Mouse (Mus musculus): Measurements from ENCODE around the gene Ehmt2. TPM values are rescaled to one million over a fixed set of nuclear protein-coding genes. Genes with fewer than 3 reads are reported as not detected.
A peak's percentile ranks its signal among the peaks of the same experiment; 100 is the strongest.
"Not testable (repeated sequence)": the region's sequence is repeated elsewhere in the genome, so short reads cannot be mapped to it uniquely, and the experiment has no call there.

The Ehmt2 gene
- polyA plus RNA-seq, 1 experiment from 2014 or later: 114 TPM

- Histone ChIP-seq H3K4me2 (no peak overlapping the region), H3K27me3 (no peaks in the 10 kb centered on the region), H3K9ac (replicated peaks) (no peak overlapping the region), H3K36me3 (peaks cover 22% of the 10 kb centered on the region), H3K27ac (no peak overlapping the region), H3K9me3 (no peaks in the 10 kb centered on the region), H3K4me1 (replicated peaks) (peaks cover 13% of the 10 kb centered on the region), H3K4me3 (replicated peaks) (no peak overlapping the region)
- no peak for ATAC-seq (ENCODE audit: insufficient number of reproducible peaks, insufficient read depth, low FRiP score, low TSS enrichment, low read depth)
- WGBS: 85% methylated on average over 5 of the region's 5 CpGs
Measured at GRCm38 (mm10) chr17:34946486-34947140, 48.3 kb downstream of the Ehmt2 start.

GRCm38 (mm10) chr17:34947606-34948005, 49.3 kb downstream of the Ehmt2 start:
- ATAC-seq (ENCODE audit: insufficient number of reproducible peaks, insufficient read depth, low FRiP score, low TSS enrichment, low read depth): no peak
- 25% methylated on average over 8 of the region's 8 CpGs for WGBS
- no peak overlapping the region for H3K9ac ChIP-seq (replicated peaks)
- no peaks in the 10 kb centered on the region for H3K27me3 ChIP-seq
- no peak overlapping the region for H3K27ac ChIP-seq
- peaks cover 9% of the 10 kb centered on the region for H3K4me1 ChIP-seq (replicated peaks)
- no peak overlapping the region for H3K4me2 ChIP-seq
- peaks cover 22% of the 10 kb centered on the region for H3K36me3 ChIP-seq
- no peak overlapping the region for H3K4me3 ChIP-seq (replicated peaks)
- H3K9me3 ChIP-seq: no peaks in the 10 kb centered on the region

- H3K4me1 ChIP-seq (replicated peaks); ATAC-seq (ENCODE audit: insufficient number of reproducible peaks, insufficient read depth, low FRiP score, low TSS enrichment, low read depth); H3K9ac ChIP-seq (replicated peaks); H3K9me3 ChIP-seq; H3K27me3 ChIP-seq; H3K4me2 ChIP-seq: not testable (repeated sequence)
- Histone ChIP-seq H3K36me3 (peaks cover 22% of the 10 kb centered on the region), H3K27ac (peak overlapping the region; percentile 96; the same call in 1 of the 2 replicates), H3K4me3 (replicated peaks) (0 out of 2 replicates have a peak overlapping the region, but pooled peaks have one; percentile 97)
- WGBS: 63% methylated on average over 9 of the region's 9 CpGs
Measured at GRCm38 (mm10) chr17:34948721-34949552, 50.7 kb downstream of the Ehmt2 start.

GRCm38 (mm10) chr17:34949553-34949969, 51.3 kb downstream of the Ehmt2 start:
- Histone ChIP-seq H3K9me3 (no peaks in the 10 kb centered on the region), H3K27me3 (no peaks in the 10 kb centered on the region), H3K4me3 (replicated peaks) (0 out of 2 replicates have a peak overlapping the region, but pooled peaks have one; percentile 97), H3K4me1 (replicated peaks) (peaks cover 9% of the 10 kb centered on the region), H3K9ac (replicated peaks) (no peak overlapping the region), H3K27ac (peak overlapping the region; percentile 96), H3K4me2 (0 out of 2 replicates have a peak overlapping the region, but pooled peaks have one; percentile 4), H3K36me3 (peaks cover 22% of the 10 kb centered on the region)
- no peak for ATAC-seq (ENCODE audit: insufficient number of reproducible peaks, insufficient read depth, low FRiP score, low TSS enrichment, low read depth)
- WGBS: 32% methylated on average over 4 of the region's 4 CpGs

GRCm38 (mm10) chr17:34950514-34951455, 52.5 kb downstream of the Ehmt2 start:
- Histone ChIP-seq H3K9me3 (no peaks in the 10 kb centered on the region), H3K27me3 (peaks cover 11% of the 10 kb centered on the region), H3K4me2 (peak overlapping the region; percentile 97), H3K4me1 (replicated peaks) (peaks cover 9% of the 10 kb centered on the region), H3K4me3 (replicated peaks) (peak overlapping the region; percentile 97), H3K9ac (replicated peaks) (peak overlapping the region; percentile 99), H3K36me3 (peaks cover 22% of the 10 kb centered on the region), H3K27ac (peak overlapping the region; percentile 96)
- WGBS: 22% methylated on average over 10 of the region's 10 CpGs
- no peak for ATAC-seq (ENCODE audit: insufficient number of reproducible peaks, insufficient read depth, low FRiP score, low TSS enrichment, low read depth)

GRCm38 (mm10) chr17:34951636-34952377, 53.5 kb downstream of the Ehmt2 start:
- Histone ChIP-seq H3K27me3 (peaks cover 18% of the 10 kb centered on the region), H3K4me3 (replicated peaks) (peak overlapping the region; percentile 97), H3K4me1 (replicated peaks) (peaks cover 9% of the 10 kb centered on the region), H3K36me3 (peaks cover 22% of the 10 kb centered on the region), H3K9me3 (no peaks in the 10 kb centered on the region), H3K27ac (peak overlapping the region; percentile 96), H3K9ac (replicated peaks) (peak overlapping the region; percentile 99), H3K4me2 (peak overlapping the region; percentile 97)
- under 1% methylated on average over 29 of the region's 29 CpGs for WGBS
- no peak; the same call in 1 of the 2 replicates for ATAC-seq (ENCODE audit: insufficient number of reproducible peaks, insufficient read depth, low FRiP score, low TSS enrichment, low read depth)

GRCm38 (mm10) chr17:34952378-34953040, 54.2 kb downstream of the Ehmt2 start:
- peaks cover 21% of the 10 kb centered on the region for H3K27me3 ChIP-seq
- peaks cover 9% of the 10 kb centered on the region for H3K4me1 ChIP-seq (replicated peaks)
- H3K4me2 ChIP-seq: peak overlapping the region; percentile 97
- no peaks in the 10 kb centered on the region for H3K9me3 ChIP-seq
- H3K9ac ChIP-seq (replicated peaks): peak overlapping the region; percentile 99
- under 1% methylated on average over 23 of the region's 23 CpGs for WGBS
- H3K4me3 ChIP-seq (replicated peaks): peak overlapping the region; percentile 97
- H3K36me3 ChIP-seq: peaks cover 22% of the 10 kb centered on the region
- peak overlapping the region; percentile 96 for H3K27ac ChIP-seq
- peak; percentile 77 for ATAC-seq (ENCODE audit: insufficient number of reproducible peaks, insufficient read depth, low FRiP score, low TSS enrichment, low read depth)

- no peaks in the 10 kb centered on the region for H3K9me3 ChIP-seq
- no peak overlapping the region for H3K27ac ChIP-seq
- ATAC-seq (ENCODE audit: insufficient number of reproducible peaks, insufficient read depth, low FRiP score, low TSS enrichment, low read depth): no peak
- no peak overlapping the region for H3K9ac ChIP-seq (replicated peaks)
- H3K36me3 ChIP-seq: peaks cover 22% of the 10 kb centered on the region
- peak overlapping the region; percentile 97; the same call in 1 of the 2 replicates for H3K4me3 ChIP-seq (replicated peaks)
- peaks cover 9% of the 10 kb centered on the region for H3K4me1 ChIP-seq (replicated peaks)
- peak overlapping the region; percentile 97; the same call in 1 of the 2 replicates for H3K4me2 ChIP-seq
- 88% methylated on average over 3 of the region's 3 CpGs for WGBS
- H3K27me3 ChIP-seq: peaks cover 21% of the 10 kb centered on the region
Measured at GRCm38 (mm10) chr17:34953258-34953657, 55.0 kb downstream of the Ehmt2 start.

GRCm38 (mm10) chr17:34953904-34954303, 55.6 kb downstream of the Ehmt2 start:
- WGBS: 90% methylated on average over 4 of the region's 4 CpGs
- no peak for ATAC-seq (ENCODE audit: insufficient number of reproducible peaks, insufficient read depth, low FRiP score, low TSS enrichment, low read depth)
- peaks cover 22% of the 10 kb centered on the region for H3K36me3 ChIP-seq
- peaks cover 21% of the 10 kb centered on the region for H3K27me3 ChIP-seq
- no peak overlapping the region for H3K27ac ChIP-seq
- H3K4me3 ChIP-seq (replicated peaks): no peak overlapping the region
- peaks cover 9% of the 10 kb centered on the region for H3K4me1 ChIP-seq (replicated peaks)
- H3K9ac ChIP-seq (replicated peaks): no peak overlapping the region
- H3K9me3 ChIP-seq: no peaks in the 10 kb centered on the region
- no peak overlapping the region for H3K4me2 ChIP-seq

- WGBS: 70% methylated on average over 4 of the region's 4 CpGs
- H3K4me2 ChIP-seq: no peak overlapping the region
- no peak overlapping the region for H3K4me3 ChIP-seq (replicated peaks)
- no peak overlapping the region for H3K27ac ChIP-seq
- peaks cover 16% of the 10 kb centered on the region for H3K36me3 ChIP-seq
- ATAC-seq (ENCODE audit: insufficient number of reproducible peaks, insufficient read depth, low FRiP score, low TSS enrichment, low read depth): no peak
- no peaks in the 10 kb centered on the region for H3K9me3 ChIP-seq
- peaks cover 11% of the 10 kb centered on the region for H3K4me1 ChIP-seq (replicated peaks)
- 0 out of 2 replicates have a peak overlapping the region, but pooled peaks have one; percentile 12 for H3K9ac ChIP-seq (replicated peaks)
- peaks cover 21% of the 10 kb centered on the region for H3K27me3 ChIP-seq
Measured at GRCm38 (mm10) chr17:34954831-34955230, 56.6 kb downstream of the Ehmt2 start.

Data from limb, embryonic 12.5 days (tissue).